Mouse (Mus musculus) thymus, postnatal 4 days (tissue): ENCODE measurements around the gene Nfam1.
A peak's percentile ranks its signal among the peaks of the same experiment; 100 is the strongest.
"Not testable (repeated sequence)": the region's sequence is repeated elsewhere in the genome, so short reads cannot be mapped to it uniquely, and the experiment has no call there.

Experiments used
- DNase-seq: peaks from one replicate; pipeline ENCODE4 v3.0.0; 2021

The Nfam1 gene

GRCm38 (mm10) chr15:83032981-83033541 lies at the start of gene Nfam1:
Gene Nfam1 (minus strand): TSS chr15:83033306.
- peak; percentile 64 for DNase-seq

- DNase-seq: peak; percentile 44
These were observed 42.8 kb upstream of the Nfam1 start for GRCm38 (mm10) chr15:83075607-83076525.

GRCm38 (mm10) chr15:83074179-83074578 lies 41.1 kb upstream of the Nfam1 start:
- DNase-seq: no peak

GRCm38 (mm10) chr15:83071752-83072151 lies 38.6 kb upstream of the Nfam1 start:
- DNase-seq: peak; percentile 20

- no peak for DNase-seq
These were observed 37.8 kb upstream of the Nfam1 start for GRCm38 (mm10) chr15:83070942-83071341.

- DNase-seq: no peak
These were observed 35.2 kb upstream of the Nfam1 start for GRCm38 (mm10) chr15:83068270-83068669.

- no peak for DNase-seq
These were observed 32.4 kb upstream of the Nfam1 start for GRCm38 (mm10) chr15:83065543-83065942.

- not testable (repeated sequence) for DNase-seq
These were observed 29.5 kb upstream of the Nfam1 start for GRCm38 (mm10) chr15:83062582-83062981.

- peak; percentile 28 for DNase-seq
These were observed 28.6 kb upstream of the Nfam1 start for GRCm38 (mm10) chr15:83061689-83062088.

GRCm38 (mm10) chr15:83059233-83059660 lies 26.1 kb upstream of the Nfam1 start:
- no peak for DNase-seq

- no peak for DNase-seq
These were observed 24.4 kb upstream of the Nfam1 start for GRCm38 (mm10) chr15:83057533-83057932.

- no peak for DNase-seq
These were observed 23.4 kb upstream of the Nfam1 start for GRCm38 (mm10) chr15:83056378-83057083.

GRCm38 (mm10) chr15:83055569-83055968 lies 22.5 kb upstream of the Nfam1 start:
- DNase-seq: no peak

- no peak for DNase-seq
These were observed 20.2 kb upstream of the Nfam1 start for GRCm38 (mm10) chr15:83053261-83053660.

GRCm38 (mm10) chr15:83052341-83053104 lies 19.4 kb upstream of the Nfam1 start:
- no peak for DNase-seq

GRCm38 (mm10) chr15:83046730-83047129 lies 13.6 kb upstream of the Nfam1 start:
- no peak for DNase-seq

- peak; percentile 42 for DNase-seq
These were observed 13.2 kb upstream of the Nfam1 start for GRCm38 (mm10) chr15:83046308-83046707.

GRCm38 (mm10) chr15:83045565-83045964 lies 12.5 kb upstream of the Nfam1 start:
- not testable (repeated sequence) for DNase-seq

- DNase-seq: no peak
These were observed 10.2 kb upstream of the Nfam1 start for GRCm38 (mm10) chr15:83043362-83043708.

GRCm38 (mm10) chr15:83042655-83043361 lies 9.7 kb upstream of the Nfam1 start:
- peak; percentile 77 for DNase-seq

- DNase-seq: no peak
These were observed 7.0 kb upstream of the Nfam1 start for GRCm38 (mm10) chr15:83040156-83040555.

- no peak for DNase-seq
These were observed 5.7 kb upstream of the Nfam1 start for GRCm38 (mm10) chr15:83038812-83039211.
